Mouse (Mus musculus): ENCODE measurements at regions not wholly inside any gene's neighbourhood (a gene's known extent, or its start where the extent isn't known, plus 50 kb on each side); places are given as distances from the start of the nearest gene placed in this dataset.

DNA sequence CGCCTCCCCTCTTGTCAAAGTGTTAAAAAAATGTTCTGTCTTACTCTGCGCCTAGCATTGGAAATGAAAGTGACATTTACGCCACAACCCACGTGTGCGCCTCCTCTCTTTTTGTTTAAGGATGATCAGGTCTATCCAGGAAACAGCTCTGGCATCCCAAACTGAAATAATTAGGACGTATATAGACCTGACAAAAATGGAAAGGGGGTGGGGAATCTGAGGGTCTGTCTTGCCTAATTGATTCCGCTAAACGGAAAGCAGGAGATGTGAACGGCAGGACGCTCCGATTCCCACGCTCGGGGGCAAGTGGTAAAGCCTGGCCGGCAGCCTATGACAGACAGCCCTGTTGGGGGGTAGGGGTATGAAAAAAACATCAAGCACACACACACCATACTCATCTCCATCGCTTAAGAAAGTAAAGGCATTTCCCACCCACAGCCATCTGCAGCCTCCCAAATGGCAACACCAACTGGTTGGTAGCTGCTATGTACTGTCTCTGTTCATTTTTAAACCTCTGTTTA lies 235.8 kb downstream of the Mef2c start:
- no peak for TF ChIP-seq HCFC1 (IDR thresholded peaks at IDR 0.05; ENCODE audit: low read depth, low read length)
- TF ChIP-seq POLR2A (IDR thresholded peaks at IDR 0.05; ENCODE audit: control insufficient read depth in 1 of 2, insufficient read depth in 1 of 2, low read depth in 1 of 2, low read length in 2 of 2, poor library complexity in 1 of 2): no peak
- TF ChIP-seq SIN3A (IDR thresholded peaks at IDR 0.05; ENCODE audit: low read length): no peak
- no peak for TF ChIP-seq TAL1 (IDR thresholded peaks at IDR 0.05; ENCODE audit: low read length)
- TF ChIP-seq ZNF384 (IDR thresholded peaks at IDR 0.05; ENCODE audit: low read depth, low read length): no peak
- TF ChIP-seq CTCF (IDR thresholded peaks at IDR 0.05 in 2 of 3, conservative IDR thresholded peaks at IDR 0.05 in 1 of 3; ENCODE audit: control insufficient read depth in 1 of 3, insufficient read depth in 1 of 3, low read depth in 2 of 3, low read length in 3 of 3, poor library complexity in 1 of 3, severe bottlenecking in 1 of 3): no peak
- no peak for TF ChIP-seq USF1 (IDR thresholded peaks at IDR 0.05; ENCODE audit: low read depth, low read length)
- TF ChIP-seq MXI1 (IDR thresholded peaks at IDR 0.05; ENCODE audit: low read depth, low read length): no peak
- no peak for TF ChIP-seq MAFK (IDR thresholded peaks at IDR 0.05; ENCODE audit: borderline replicate concordance, low read depth, low read length)
- TF ChIP-seq TCF12 (IDR thresholded peaks at IDR 0.05; ENCODE audit: low read depth, low read length): no peak
